Mouse (Mus musculus): ENCODE measurements around the gene Sptlc2. TPM values are rescaled to one million over a fixed set of nuclear protein-coding genes. Genes with fewer than 3 reads are reported as not detected.
"Not testable (repeated sequence)": the region's sequence is repeated elsewhere in the genome, so short reads cannot be mapped to it uniquely, and the experiment has no call there.

The Sptlc2 gene
- polyA plus RNA-seq, 1 experiment from 2014 or later, result 64.8 TPM

GRCm38 (mm10) chr12:87319229-87319628, 68.9 kb downstream of the Sptlc2 start:
- no peak overlapping the region for H3K4me3 ChIP-seq
- no peaks in the 10 kb centered on the region for H3K9me3 ChIP-seq
- H3K36me3 ChIP-seq, result peaks cover 9% of the 10 kb centered on the region; the same call in 1 of the 2 replicates
- no peak overlapping the region for H3K27ac ChIP-seq
- no peak for ATAC-seq (ENCODE audit: low FRiP score)
- WGBS, result 90% methylated on average over 3 of the region's 3 CpGs
- H3K4me1 ChIP-seq (replicated peaks), result no peaks in the 10 kb centered on the region
- H3K9ac ChIP-seq, result no peak overlapping the region
- H3K4me2 ChIP-seq, result no peak overlapping the region
- no peaks in the 10 kb centered on the region for H3K27me3 ChIP-seq

GRCm38 (mm10) chr12:87317951-87318350, 70.2 kb downstream of the Sptlc2 start:
- H3K4me1 ChIP-seq (replicated peaks), result no peaks in the 10 kb centered on the region
- no peak for ATAC-seq (ENCODE audit: low FRiP score)
- peaks cover 4% of the 10 kb centered on the region; the same call in 1 of the 2 replicates for H3K36me3 ChIP-seq
- no peak overlapping the region for H3K4me2 ChIP-seq
- H3K27ac ChIP-seq, result no peak overlapping the region
- no peak overlapping the region for H3K4me3 ChIP-seq
- no peaks in the 10 kb centered on the region for H3K9me3 ChIP-seq
- no peak overlapping the region for H3K9ac ChIP-seq
- WGBS, result 57% methylated on average over 1 of the region's 1 CpGs
- no peaks in the 10 kb centered on the region for H3K27me3 ChIP-seq

GRCm38 (mm10) chr12:87313098-87313497, 75.1 kb downstream of the Sptlc2 start:
- no peak overlapping the region for H3K4me3 ChIP-seq
- no peak overlapping the region for H3K27ac ChIP-seq
- H3K4me1 ChIP-seq (replicated peaks), result no peaks in the 10 kb centered on the region
- no peaks in the 10 kb centered on the region for H3K9me3 ChIP-seq
- 63% methylated on average over 2 of the region's 2 CpGs for WGBS
- peaks cover 37% of the 10 kb centered on the region for H3K36me3 ChIP-seq
- no peak overlapping the region for H3K9ac ChIP-seq
- no peak overlapping the region for H3K4me2 ChIP-seq
- H3K27me3 ChIP-seq, result no peaks in the 10 kb centered on the region
- no peak for ATAC-seq (ENCODE audit: low FRiP score)

GRCm38 (mm10) chr12:87306584-87306844, 81.6 kb downstream of the Sptlc2 start:
- ATAC-seq (ENCODE audit: low FRiP score), result 0 out of 2 replicates have a peak, but pooled peaks have one; percentile 21

DNA sequence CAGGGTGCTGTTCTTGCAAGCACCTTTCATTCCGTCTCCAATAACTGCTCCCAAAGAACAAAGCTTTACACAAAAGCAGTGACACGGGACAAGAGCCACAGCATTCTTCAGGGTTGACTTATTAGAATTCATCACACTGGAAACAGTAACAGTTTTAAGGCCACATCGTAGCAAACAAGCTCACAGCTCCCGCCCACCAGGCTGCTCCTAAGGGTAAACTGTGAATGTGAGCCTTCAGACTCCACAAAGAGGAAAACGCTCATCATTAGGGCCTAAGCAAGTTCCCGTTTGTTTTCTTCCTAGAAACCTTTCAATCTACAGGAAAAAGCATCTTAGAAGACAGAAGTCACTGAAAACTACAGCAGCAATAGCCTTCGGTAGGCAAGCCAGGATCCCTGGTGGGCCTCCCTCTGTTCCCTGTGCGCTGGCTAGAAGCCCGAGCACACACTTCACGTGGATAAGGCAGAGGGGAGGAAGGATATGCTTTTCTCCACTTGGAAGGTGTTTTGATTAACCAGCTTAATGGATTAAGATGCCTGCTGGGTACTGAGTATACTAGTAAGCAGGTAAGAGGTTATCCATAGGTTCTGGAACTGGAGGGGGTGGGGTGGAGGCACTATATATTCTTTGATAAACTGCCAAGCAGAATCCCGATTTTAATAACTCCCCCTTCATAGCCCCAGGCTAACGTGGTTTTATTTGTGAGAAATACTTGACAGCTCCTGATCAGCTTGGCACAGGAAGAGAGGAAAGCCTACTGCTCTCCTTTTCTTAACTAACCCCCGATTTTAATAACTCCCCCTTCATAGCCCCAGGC, 82.2 kb downstream of the Sptlc2 start:
- no peak overlapping the region for H3K4me2 ChIP-seq
- ATAC-seq (ENCODE audit: low FRiP score), result peak; percentile 46; the same call in 1 of the 2 replicates
- no peaks in the 10 kb centered on the region for H3K9me3 ChIP-seq
- 35% methylated on average over 13 of the region's 13 CpGs for WGBS
- H3K9ac ChIP-seq, result no peak overlapping the region
- H3K36me3 ChIP-seq, result peaks cover 26% of the 10 kb centered on the region
- peaks cover 11% of the 10 kb centered on the region for H3K27me3 ChIP-seq
- H3K4me1 ChIP-seq (replicated peaks), result peaks cover 9% of the 10 kb centered on the region
- no peak overlapping the region for H3K4me3 ChIP-seq
- H3K27ac ChIP-seq, result 0 out of 2 replicates have a peak overlapping the region, but pooled peaks have one; percentile 23

More at GRCm38 (mm10) chr12:87306584-87306844, 81.6 kb downstream of the Sptlc2 start:
- H3K4me1 ChIP-seq (replicated peaks); H3K9me3 ChIP-seq; H3K9ac ChIP-seq; H3K4me3 ChIP-seq; H3K27me3 ChIP-seq; H3K27ac ChIP-seq; H3K4me2 ChIP-seq: not testable (repeated sequence)
- H3K36me3 ChIP-seq, result peaks cover 26% of the 10 kb centered on the region
- WGBS, result 83% methylated on average over 4 of the region's 4 CpGs

GRCm38 (mm10) chr12:87301189-87301588, 87.0 kb downstream of the Sptlc2 start:
- Histone ChIP-seq H3K9me3 (no peaks in the 10 kb centered on the region), H3K4me2 (no peak overlapping the region), H3K27me3 (peaks cover 41% of the 10 kb centered on the region), H3K4me1 (replicated peaks) (peaks cover 25% of the 10 kb centered on the region), H3K9ac (no peak overlapping the region), H3K4me3 (no peak overlapping the region), H3K27ac (no peak overlapping the region), H3K36me3 (no peaks in the 10 kb centered on the region)
- WGBS, result 53% methylated on average over 4 of the region's 4 CpGs
- ATAC-seq (ENCODE audit: low FRiP score), result no peak

GRCm38 (mm10) chr12:87300441-87300690, 87.8 kb downstream of the Sptlc2 start:
- no peaks in the 10 kb centered on the region for H3K9me3 ChIP-seq
- WGBS, result under 1% methylated on average over 9 of the region's 9 CpGs
- no peak overlapping the region for H3K27ac ChIP-seq
- peaks cover 41% of the 10 kb centered on the region for H3K27me3 ChIP-seq
- H3K4me2 ChIP-seq, result peak overlapping the region; percentile 97
- peak overlapping the region; percentile 79 for H3K9ac ChIP-seq
- peak overlapping the region; percentile 72 for H3K4me3 ChIP-seq
- H3K4me1 ChIP-seq (replicated peaks), result peaks cover 16% of the 10 kb centered on the region
- no peak for ATAC-seq (ENCODE audit: low FRiP score)
- H3K36me3 ChIP-seq, result no peaks in the 10 kb centered on the region

GRCm38 (mm10) chr12:87299657-87300440, 88.3 kb downstream of the Sptlc2 start, which contains the start of gene Ism2:
Gene Ism2 (minus strand): TSS chr12:87299705.
- H3K36me3 ChIP-seq, result no peaks in the 10 kb centered on the region
- H3K4me3 ChIP-seq, result peak within 1 kb of the TSS; percentile 72
- H3K27me3 ChIP-seq, result peaks cover 41% of the 10 kb centered on the region
- H3K9me3 ChIP-seq, result no peaks in the 10 kb centered on the region
- WGBS, result 1% methylated on average over 63 of the region's 86 CpGs
- H3K9ac ChIP-seq, result peak within 1 kb of the TSS; percentile 79
- H3K27ac ChIP-seq, result no peak within 1 kb of the TSS
- peak; percentile 76 for ATAC-seq (ENCODE audit: low FRiP score)
- H3K4me1 ChIP-seq (replicated peaks), result peaks cover 16% of the 10 kb centered on the region
- H3K4me2 ChIP-seq, result peak within 1 kb of the TSS; percentile 97

GRCm38 (mm10) chr12:87299037-87299656, 89.0 kb downstream of the Sptlc2 start:
- H3K27ac ChIP-seq, result no peak overlapping the region
- ATAC-seq (ENCODE audit: low FRiP score), result peak; percentile 76

GRCm38 (mm10) chr12:87293934-87294333, 94.2 kb downstream of the Sptlc2 start:
- Histone ChIP-seq H3K4me3 (no peak overlapping the region), H3K9me3 (no peaks in the 10 kb centered on the region), H3K4me2 (no peak overlapping the region), H3K27me3 (peaks cover 9% of the 10 kb centered on the region), H3K36me3 (no peaks in the 10 kb centered on the region), H3K4me1 (replicated peaks) (peaks cover 1% of the 10 kb centered on the region), H3K27ac (no peak overlapping the region), H3K9ac (no peak overlapping the region)
- 70% methylated on average over 6 of the region's 6 CpGs for WGBS
- ATAC-seq (ENCODE audit: low FRiP score), result no peak

More at GRCm38 (mm10) chr12:87299037-87299656, 89.0 kb downstream of the Sptlc2 start:
- Histone ChIP-seq H3K27me3 (peaks cover 41% of the 10 kb centered on the region), H3K9ac (peak overlapping the region; percentile 79), H3K4me3 (peak overlapping the region; percentile 72), H3K4me2 (peak overlapping the region; percentile 97), H3K4me1 (replicated peaks) (peaks cover 16% of the 10 kb centered on the region), H3K36me3 (no peaks in the 10 kb centered on the region), H3K9me3 (no peaks in the 10 kb centered on the region)
- WGBS, result 8% methylated on average over 29 of the region's 29 CpGs

DNA sequence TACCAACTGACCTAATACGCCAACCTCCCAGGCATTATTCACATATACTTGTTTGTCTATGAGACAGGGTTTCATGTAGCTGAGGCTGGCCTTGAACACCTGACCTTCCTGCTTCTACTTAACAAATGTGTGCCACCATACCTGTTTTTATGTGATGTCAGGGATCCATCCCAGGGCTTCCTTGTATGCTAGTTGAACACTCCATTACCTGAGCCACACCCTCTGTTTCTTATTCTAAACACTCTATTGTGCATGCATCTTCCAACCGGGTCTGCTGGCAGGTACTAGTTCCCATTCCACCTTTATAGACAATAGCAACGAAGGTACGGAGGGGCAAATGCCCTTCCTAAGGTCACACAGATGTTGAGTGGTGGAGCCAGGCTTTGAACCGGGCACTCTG, 99.1 kb downstream of the Sptlc2 start:
- Histone ChIP-seq H3K9me3 (no peaks in the 10 kb centered on the region), H3K9ac (no peak overlapping the region), H3K27ac (no peak overlapping the region), H3K27me3 (no peaks in the 10 kb centered on the region), H3K4me2 (no peak overlapping the region), H3K4me1 (replicated peaks) (no peaks in the 10 kb centered on the region), H3K36me3 (no peaks in the 10 kb centered on the region), H3K4me3 (no peak overlapping the region)
- ATAC-seq (ENCODE audit: low FRiP score), result no peak
- WGBS, result 95% methylated on average over 5 of the region's 5 CpGs

- no peak overlapping the region for H3K27ac ChIP-seq
Measured at GRCm38 (mm10) chr12:87284726-87285125, 103.4 kb downstream of the Sptlc2 start.

More at GRCm38 (mm10) chr12:87284726-87285125, 103.4 kb downstream of the Sptlc2 start:
- WGBS, result 94% methylated on average over 5 of the region's 5 CpGs
- Histone ChIP-seq H3K9ac (no peak overlapping the region), H3K4me2 (no peak overlapping the region), H3K4me3 (no peak overlapping the region), H3K9me3 (no peaks in the 10 kb centered on the region), H3K4me1 (replicated peaks) (no peaks in the 10 kb centered on the region), H3K27me3 (no peaks in the 10 kb centered on the region), H3K36me3 (no peaks in the 10 kb centered on the region)
- no peak for ATAC-seq (ENCODE audit: low FRiP score)

Measured in hindbrain, embryonic 13.5 days (tissue).